Mouse (Mus musculus) ovary, postnatal 10 days (tissue): ENCODE results near the gene Tnk2.

Experiments used
- DNase-seq: peaks from one replicate; pipeline ENCODE4 v3.0.0; 2022; ENCODE audit warnings: low spot score

Tnk2 gene

GRCm38 (mm10) chr16:32712202-32712601, 68.5 kb downstream of the Tnk2 start:
- DNase-seq, result no peak

GRCm38 (mm10) chr16:32713556-32713955, 69.9 kb downstream of the Tnk2 start:
- DNase-seq, result no peak

GRCm38 (mm10) chr16:32715364-32715763, 71.7 kb downstream of the Tnk2 start:
- DNase-seq, result no peak

GRCm38 (mm10) chr16:32723163-32723562, 79.5 kb downstream of the Tnk2 start:
- DNase-seq, result no peak

- DNase-seq, result no peak
These were observed 80.1 kb downstream of the Tnk2 start for GRCm38 (mm10) chr16:32723767-32724166.

- no peak for DNase-seq
These were observed 80.6 kb downstream of the Tnk2 start for GRCm38 (mm10) chr16:32724259-32724658.

- no peak for DNase-seq
These were observed 82.8 kb downstream of the Tnk2 start for GRCm38 (mm10) chr16:32726501-32726900.

- no peak for DNase-seq
These were observed 84.6 kb downstream of the Tnk2 start for GRCm38 (mm10) chr16:32728240-32728639.

- no peak for DNase-seq
These were observed 85.1 kb downstream of the Tnk2 start for GRCm38 (mm10) chr16:32728730-32729129.
